Mouse (Mus musculus) gastrocnemius, postnatal 14 days (tissue): ENCODE results near the gene Ntm. TPM values are rescaled to one million over a fixed set of nuclear protein-coding genes. Genes with fewer than 3 reads are reported as not detected.

Experiments
- DNase-seq: peaks from one replicate; pipeline ENCODE4 v3.0.0; 2021; ENCODE audit warnings: mixed read lengths
- intact Hi-C: fragments of 180-260 bp; cut with DNase I; formaldehyde crosslinking; loops from one replicate; pipeline ENCODE4 v1.15.1; 2025; ENCODE audit warnings: low total_unique reads
- long read RNA-seq, 2 experiments: library from polyadenylated mRNA; stranded (forward); transcript quantifications; one replicate each; pipeline ENCODE4 v2.0.0; 2021
- total RNA-seq, 2 experiments: library from RNA; stranded (reverse); gene quantifications; 2 replicates each; pipeline ENCODE4 v1.2.3; 2021

Gene Ntm
- 1 to 10 TPM; 2.6 to 3.0 TPM for total RNA-seq
- long read RNA-seq, experiment 1, result 0 reads
- long read RNA-seq, experiment 2, result 0 reads

DNA sequence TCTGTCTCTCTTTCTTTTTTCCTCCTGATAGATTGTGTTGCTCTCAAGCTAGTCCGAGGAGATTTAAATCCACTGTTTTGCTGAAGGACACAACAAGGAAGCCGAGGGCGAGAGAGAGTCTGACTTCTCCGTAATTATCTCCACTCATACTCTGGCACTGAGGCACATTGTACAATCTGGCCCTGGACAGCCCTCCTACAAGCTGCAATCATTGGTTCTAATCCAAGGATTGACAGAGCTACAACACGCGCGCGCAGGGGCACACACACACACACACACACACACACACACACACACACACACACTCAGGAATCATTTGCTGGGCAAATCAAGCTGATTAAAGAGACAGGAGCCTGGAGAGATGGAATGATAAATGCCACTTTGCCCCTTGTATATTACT is at the start of gene Ntm:
Ntm (minus strand) TSS at position 164 of the 400 bp plus-strand sequence.
- intact Hi-C loops, result no loop called here
- DNase-seq, result no peak

DNA sequence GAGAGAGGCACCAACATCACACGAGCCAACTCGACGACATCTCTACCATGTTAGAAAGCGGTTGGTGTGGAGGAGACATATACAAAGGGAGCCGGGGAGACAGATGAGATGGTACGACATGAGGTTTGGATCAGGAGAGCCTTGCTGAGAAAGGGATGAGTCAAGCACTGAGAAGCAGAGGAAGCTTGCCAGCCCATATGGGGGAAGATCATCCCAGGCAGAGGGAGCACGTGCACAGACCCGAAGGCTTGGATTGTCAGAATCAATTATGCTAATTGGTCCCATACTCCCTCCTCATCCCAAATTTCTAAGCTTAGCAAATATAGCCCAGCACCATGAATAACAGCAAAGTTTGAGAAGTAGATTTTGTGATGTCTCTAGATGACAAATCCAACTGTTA is 42.8 kb upstream of the Ntm start:
- no peak for DNase-seq
- intact Hi-C loops, result loop anchor here (2.0 kb wide), 1 partner anchor 259 kb away; no protein-coding TSS in a partner anchor

DNA sequence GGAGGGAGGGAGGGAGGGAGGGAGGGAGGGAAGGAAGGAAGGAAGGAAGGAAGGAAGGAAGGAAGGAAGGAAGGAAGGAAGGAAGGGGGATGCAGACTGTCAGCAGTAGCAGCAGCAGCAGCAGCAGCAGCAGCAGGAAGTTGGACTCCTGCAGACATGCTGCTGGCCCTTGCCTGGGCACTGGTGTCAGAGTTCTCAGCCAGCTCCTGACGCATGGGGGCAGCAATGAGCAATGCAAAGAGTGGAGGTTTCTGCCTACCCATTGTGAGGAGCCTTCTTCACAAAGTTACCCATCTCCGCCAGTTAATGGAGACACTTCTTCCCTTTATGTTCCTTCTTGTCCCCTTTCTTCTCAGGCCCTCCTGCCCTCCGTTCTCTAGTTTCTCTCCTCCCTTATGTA is 40.7 kb upstream of the Ntm start:
- DNase-seq, result peak; percentile 61
- intact Hi-C loops, result loop anchor here (2.0 kb wide), 1 partner anchor 261 kb away; no protein-coding TSS in a partner anchor

DNA sequence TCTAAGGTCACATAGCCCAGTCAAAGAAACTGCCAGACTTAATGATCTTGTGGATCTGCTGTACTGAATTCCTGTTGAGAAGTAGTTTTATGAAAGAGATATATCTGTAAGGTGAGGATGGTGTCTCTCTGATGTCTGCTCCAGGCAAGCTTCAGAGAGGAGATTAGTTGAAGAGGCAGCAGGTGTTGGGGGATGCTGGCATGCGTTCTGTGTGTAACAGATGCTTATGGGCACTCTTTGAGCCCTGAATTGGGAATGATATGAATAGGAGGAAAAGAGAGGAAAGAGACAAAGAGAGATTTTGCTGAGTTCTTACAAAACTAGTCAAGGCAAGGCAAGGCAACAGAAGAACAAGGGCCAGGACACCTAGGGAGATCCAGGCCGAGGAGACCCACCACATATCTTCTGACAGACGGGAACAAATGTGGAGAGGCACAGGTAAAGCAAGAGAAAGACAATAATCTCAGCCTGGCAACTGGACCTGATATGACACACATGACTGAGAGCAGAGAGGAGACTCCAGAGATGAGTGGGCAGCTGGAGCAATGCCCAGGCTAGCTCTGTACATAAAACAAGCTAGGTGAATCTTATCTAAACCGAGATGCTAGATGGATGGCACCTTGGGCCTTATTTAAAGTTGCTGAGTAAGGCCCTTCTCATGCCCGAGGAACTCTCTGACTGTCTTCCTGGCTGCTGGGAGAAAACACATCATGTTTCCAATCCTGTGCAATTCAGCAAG is 18.4 kb upstream of the Ntm start:
- no peak for DNase-seq
- intact Hi-C loops, result no loop called here

DNA sequence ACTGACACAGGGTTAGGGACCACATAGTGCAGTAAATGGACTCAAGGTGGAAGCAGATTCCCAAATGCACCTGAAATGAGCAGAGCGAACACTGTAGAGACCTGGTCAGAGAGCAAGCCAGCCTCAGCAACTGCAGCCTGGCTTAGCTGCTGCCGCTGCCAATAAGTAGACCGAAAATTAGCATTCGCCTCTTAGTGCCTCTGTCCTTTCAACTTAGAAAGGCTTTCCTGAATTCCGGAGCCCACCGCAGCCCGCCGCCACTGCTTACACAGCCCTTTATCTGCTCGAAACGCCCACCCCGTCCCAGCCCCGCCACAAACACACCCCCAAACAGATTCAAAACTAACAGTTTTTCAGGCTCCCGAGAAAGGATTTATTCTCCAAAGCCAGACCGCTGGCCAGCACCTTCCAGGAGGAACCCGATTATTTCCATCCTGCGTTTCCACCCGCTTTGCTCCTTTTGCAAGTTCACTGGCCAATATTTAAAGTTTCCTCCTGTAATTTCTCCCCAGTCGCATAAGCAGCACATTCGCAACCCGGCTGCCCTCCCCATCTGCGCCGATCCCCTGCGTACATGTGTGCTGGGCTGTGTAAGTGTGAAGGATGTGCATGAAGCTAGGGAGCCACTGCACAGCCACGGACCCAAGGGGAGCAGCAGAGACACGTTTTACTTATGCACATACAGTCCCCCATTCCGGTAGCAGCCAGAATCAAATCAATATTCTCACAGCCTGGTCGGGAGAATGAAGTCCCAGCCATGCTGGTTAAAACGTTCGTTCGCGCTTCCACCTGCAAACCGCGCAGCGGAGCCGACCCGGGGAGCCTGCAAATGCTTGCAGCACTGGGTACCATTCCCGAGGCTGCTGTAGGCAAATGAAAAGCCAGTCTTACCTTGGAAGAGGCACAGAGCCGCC is 730 bp downstream of the Ntm start:
- DNase-seq, result no peak

DNA sequence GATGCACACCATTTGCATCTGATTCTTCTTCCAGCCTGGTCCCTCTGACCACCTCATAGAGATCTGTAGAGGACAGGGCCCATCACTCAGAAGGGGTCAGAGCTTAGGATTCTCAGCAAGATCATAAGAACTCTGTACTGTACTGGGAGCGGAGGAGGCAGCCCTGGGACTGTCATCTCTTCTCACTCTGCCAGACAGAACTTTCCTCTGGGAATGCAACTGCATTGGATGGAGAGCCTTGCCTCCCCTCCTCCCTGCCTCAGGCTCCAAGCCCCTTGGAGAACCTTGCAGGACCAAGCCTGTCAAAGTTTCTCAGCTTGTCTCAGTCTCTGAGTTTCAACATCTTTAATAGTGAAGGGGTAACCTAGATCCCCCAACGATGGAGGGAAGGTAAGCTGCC is 1.4 kb downstream of the Ntm start:
- intact Hi-C loops, result no loop called here

More for the DNA sequence above, 730 bp downstream of the Ntm start:
- intact Hi-C loops, result no loop called here

DNA sequence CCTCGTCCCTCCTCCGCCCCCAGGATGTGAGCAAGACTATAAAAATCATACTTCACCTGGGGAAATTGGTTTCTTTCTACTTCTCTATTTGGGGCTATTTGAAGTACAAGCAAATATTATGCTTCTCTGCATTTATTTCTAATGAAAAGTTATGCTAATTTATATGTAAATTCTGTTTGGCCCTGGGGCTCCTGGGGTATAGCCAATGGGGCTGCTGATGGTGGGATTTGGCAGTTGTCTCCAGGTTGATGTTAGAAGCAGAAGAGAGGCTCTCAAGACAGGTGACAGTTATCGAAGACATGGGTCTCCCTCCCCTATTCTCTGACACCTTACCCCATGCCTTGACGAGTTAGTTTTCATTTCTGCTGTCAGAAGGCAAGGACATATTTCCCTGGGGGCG is 2.2 kb downstream of the Ntm start:
- no peak for DNase-seq
- intact Hi-C loops, result no loop called here

More for the DNA sequence above, 1.4 kb downstream of the Ntm start:
- no peak for DNase-seq

DNA sequence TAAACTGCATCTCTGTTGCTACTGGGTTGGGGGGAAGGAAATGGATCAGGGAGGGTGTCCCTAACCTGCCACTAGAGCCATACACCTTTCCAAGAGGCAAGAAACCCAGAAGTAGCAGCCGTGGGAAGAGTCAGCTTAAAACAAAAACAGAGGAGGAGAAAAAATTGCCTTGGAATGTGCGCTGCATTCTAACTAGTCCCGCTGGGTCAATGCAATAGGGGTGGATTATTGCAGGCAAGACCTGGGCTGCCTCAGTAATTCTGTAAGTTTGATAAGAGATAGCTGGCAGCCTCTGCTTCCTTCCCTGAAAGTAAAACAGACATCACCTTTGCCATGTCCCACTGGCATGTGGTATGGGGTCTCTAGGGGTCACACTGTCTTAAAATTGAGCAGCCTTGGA is 2.7 kb downstream of the Ntm start:
- intact Hi-C loops, result no loop called here
- DNase-seq, result no peak

DNA sequence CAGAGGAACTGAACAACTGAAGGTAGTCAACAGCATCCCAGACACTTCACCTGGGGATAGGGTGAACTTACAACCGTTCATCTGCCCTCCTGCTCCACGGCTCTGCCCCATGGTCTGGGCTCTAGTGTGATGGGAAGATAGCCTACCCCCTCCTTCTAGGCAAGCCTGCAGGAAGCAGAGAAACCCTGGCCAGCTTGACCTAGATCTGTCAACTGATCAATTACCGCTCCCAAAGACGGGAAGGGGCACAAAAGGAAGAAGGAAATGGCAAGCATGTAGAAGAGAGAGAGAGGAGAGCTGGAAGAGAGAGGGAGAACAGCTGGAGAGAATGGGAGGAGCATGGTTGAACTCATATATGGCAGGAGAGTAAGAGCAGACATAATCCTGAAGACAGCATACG is 6.0 kb downstream of the Ntm start:
- DNase-seq, result no peak
- intact Hi-C loops, result no loop called here

DNA sequence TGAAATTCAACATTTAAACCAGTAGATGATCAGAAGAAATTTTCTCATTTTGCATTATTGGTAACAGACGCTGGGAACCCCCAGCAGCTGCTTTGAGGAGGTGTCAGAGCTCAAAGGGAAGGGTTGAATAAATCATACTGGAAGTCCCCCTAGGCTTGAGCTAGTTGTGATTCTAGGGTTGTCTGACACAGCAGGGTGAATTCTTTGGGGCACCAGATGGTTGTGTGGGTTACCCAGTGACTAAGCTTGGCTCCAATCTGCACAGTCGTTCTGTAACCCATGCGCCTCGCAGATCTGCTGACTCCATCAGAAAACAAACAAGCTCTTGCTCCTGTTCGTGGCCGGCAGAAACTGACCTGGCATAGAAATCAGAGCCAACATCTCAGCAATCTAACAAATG is 8.9 kb downstream of the Ntm start:
- intact Hi-C loops, result no loop called here
- no peak for DNase-seq

DNA sequence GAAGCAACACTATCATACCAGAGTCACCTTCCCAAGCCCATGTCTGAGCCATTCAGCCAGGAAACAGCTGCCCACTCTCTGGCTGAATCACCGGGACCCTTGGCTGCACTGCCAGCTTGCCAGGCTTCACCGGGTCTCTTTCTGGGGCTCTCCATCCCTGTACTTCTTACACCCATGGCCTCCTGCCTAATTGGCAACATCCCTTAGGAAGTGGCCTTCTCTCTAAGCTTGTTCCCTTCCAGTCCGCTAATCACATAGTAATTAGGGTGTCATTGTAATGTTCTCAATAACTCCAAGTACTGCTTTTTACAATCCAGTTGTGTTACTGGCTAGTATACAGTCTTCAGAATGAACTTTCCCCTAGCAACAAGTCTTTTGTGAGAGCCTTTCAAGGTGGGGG is 13.9 kb downstream of the Ntm start:
- intact Hi-C loops, result no loop called here
- DNase-seq, result no peak

DNA sequence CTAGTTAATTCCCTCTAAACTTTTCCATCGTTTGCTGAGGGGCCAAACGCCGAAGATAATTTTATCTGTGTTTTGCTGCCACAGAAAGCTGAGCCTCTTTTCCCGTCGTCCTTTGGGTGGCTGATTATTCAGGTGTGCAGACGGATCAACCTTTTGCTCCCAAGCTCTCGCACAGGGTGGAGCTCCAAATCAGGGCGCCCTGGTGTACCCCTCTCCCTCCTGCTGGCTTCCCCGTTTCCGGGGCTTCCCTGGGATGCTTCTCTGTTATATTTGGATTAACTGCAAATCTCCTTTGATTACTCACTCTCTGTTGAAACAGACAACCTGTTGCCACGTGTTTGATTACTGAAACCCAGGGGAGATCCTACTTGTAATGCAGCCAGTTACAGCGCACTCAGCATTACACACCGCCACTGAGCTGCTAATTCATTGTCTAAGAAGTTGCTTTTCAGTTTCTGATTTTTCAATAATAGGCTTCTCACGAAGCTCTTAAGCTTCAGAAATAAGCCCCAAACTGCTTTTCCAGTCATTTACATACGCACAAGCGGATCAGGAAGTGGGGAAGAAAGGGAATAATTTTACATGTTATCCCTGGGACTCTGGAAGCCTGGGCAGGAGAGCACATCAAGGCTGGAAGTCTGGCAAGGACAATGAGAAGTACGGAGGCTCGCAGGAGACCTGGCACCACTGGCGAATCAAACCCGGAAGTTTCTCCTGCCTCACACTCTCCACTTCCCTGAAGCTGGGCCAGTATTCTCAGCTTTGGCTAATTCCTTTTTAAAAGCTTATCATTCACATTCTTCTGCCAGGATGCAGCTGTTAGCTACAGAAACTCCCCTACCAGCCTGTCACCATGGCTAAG is 19.5 kb downstream of the Ntm start:
- DNase-seq, result no peak
- intact Hi-C loops, result no loop called here

DNA sequence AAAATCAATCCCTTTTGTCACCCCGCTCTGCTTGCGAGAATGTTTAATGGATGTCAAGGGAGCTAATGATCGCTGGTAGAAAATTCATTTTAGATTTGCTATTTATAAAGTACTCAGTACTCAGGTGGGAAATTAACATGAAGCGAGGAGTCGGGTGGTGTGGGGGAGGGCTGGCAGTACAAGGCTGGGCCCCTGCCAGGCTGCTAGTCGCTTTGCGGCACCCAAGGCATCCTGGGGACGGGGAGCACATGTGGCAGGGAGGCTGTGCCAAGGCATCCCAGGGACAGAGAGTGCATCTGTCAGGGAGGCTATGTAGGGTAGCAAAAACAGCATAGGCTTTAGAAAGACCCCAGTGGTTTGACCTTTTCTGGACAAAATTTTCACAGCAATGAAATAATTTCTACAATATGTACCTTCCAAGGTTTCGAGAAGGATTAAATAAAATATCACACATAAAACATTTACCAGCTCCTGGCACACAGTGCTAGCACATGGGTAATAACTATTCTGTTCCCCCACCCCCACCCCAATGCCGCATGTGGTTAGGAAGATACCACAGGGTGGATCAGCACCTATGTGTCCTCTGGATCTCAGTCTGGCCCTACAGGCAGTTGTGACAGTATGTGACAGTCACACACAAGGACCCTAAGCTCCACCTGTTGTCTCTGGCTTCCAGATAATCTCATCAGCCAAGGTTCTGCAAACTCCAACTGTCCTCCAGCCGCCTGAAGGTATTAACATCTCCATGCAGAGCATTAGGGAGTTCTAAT is 20.6 kb downstream of the Ntm start:
- intact Hi-C loops, result no loop called here
- DNase-seq, result no peak

DNA sequence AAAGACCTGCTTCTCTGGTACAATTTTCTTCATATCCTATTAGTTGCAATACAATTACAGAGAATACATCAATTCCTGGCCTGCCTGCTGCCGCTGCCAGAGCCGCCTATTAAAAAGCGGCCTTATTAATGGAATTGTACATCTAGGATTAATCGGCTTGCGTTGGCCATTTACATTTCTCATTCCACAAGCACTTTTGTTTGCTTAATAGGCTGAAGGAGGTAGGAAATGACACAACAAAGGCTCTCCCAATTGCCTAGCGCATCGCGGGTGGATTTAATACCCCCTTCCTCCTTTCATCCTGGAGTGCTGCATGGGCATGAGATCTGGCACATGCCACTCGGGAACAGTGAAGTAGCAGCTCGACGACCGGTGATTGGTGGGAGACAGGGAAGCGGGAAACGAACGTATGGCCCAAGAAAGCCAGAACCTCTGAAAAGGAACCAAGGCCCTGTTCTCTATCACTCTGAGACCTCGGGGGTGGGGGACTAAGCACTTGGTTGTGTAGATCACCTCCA is 23.4 kb downstream of the Ntm start:
- intact Hi-C loops, result no loop called here
- DNase-seq, result no peak

DNA sequence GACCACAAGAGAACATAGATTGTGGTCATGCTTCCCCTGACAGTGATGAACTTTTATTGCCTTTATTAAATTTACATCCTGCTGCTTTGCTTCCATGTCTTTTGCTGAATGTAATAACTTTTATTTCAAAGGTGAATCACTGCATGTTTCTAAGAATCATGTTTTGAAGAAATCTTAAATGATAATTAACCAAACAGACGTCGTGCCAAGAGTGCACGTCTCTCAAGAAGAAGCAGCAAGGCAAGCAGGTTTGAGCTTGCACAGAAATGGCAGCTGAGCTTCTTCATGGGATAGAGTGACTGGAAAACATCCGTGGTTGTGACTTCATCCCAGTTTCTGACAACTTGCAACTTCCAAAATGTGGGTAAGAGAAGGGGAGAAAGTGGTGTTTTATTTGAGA is 34.1 kb downstream of the Ntm start:
- DNase-seq, result no peak

DNA sequence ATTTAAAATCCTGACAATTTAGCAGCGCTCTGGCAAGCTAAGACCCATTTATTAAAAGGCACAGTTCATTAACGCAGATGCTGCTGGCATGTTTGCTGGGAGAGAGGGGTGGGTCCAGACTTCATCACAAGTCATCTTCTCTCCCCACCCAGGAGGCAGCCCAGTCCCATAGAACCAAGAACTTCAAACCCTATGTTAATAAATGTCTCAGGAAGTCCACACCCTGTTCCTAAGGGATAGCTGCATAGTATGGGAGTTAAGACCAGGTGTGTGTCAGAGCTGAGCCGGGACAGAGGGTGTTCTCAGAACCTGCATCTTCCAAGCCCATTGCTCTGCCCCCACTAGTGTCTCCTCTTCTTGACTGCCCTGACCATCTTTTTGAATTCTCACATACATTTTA is 37.6 kb downstream of the Ntm start:
- DNase-seq, result no peak
- intact Hi-C loops, result no loop called here

More for the DNA sequence above, 34.1 kb downstream of the Ntm start:
- intact Hi-C loops, result no loop called here

DNA sequence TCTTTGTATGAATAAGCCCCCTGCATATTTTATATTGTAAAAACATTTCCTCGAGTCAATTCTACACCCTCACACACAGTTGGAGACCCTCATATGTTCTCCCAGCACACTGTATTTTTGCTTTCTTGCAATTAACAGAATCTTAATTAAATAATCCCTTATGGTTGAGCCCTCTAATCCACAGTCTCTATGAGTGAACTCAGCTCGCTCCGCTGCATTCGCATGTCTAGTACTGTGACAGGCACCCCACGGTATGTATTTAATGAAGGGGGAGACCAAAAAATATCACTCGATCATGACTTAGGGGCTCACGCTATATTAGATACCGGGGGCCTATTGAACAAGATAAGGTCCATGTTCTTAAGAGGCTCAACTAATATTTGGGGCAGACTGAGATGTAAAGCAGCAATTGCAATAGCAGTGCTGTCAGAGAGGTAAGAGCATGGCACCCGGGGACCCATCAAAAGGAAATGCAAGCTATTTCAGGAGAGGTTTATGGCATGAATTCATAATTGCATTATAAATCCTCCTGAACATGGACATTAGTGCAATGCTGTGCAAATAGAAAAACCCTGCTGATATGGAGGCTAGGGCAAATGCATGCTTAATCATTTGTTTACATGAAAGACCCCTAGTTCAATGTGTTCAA is 64.4 kb downstream of the Ntm start:
- intact Hi-C loops, result no loop called here
- DNase-seq, result no peak

DNA sequence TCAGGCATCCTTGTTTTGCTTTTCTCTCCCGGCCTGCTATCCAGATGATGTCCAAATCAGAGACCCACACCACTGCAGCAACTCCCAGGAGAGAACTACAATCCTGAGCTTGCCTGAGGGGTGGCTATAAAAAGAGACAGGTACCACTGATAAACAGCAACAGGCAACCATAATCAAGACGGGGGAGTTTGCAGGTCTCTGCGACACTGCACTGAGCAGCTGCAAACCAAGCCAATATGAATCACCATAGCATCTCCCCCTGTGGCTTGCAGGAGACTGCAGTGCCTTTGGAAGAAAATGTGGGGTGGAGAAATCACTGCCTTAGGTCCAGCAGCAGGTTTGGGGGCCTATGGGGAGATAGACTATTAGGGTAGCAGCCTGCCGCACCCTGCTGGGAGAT is 65.5 kb downstream of the Ntm start:
- intact Hi-C loops, result no loop called here
- no peak for DNase-seq
